Mouse (Mus musculus) liver, embryonic 14.5 days (tissue): Measurements from ENCODE around the gene Cyp2b10.

Experiments
- CTCF ChIP-seq: IDR thresholded peaks from 2 replicates; pipeline ENCODE4 v1.5.1; 2016; ENCODE audit warnings: antibody characterized with exemption, low read depth, control low read depth
- EP300 ChIP-seq: IDR thresholded peaks from 2 replicates; pipeline ENCODE4 v1.6.1; 2016; ENCODE audit warnings: antibody characterized with exemption, low read depth

DNA sequence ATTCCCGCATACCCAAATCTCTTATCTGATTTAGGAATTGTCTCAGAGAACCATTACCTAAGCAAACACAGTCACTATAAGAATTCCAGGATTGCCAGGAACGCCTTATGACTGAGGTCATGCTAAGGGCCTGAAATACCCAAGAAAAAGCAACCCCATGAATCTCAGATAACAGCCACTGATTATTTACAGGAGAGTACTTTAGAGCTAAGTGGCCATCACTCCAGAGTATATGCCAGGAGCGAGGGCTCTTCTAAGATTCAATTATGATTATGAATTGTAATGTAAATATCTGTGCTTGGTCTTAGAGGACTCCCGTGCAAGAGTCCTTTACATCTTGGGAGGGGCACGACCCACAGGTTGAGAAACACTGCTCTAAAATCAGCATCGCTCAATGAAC lies 10.0 kb downstream of the Cyp2b10 start:
- TF ChIP-seq CTCF (no peak), EP300 (no peak)
